Mouse (Mus musculus) cerebellum, adult 2 months (tissue): ENCODE measurements around the gene Nup153. TPM values are rescaled to one million over a fixed set of nuclear protein-coding genes. Genes with fewer than 3 reads are reported as not detected.

Source experiments
- DNase-seq, 2 experiments: peaks; one replicate each; pipeline ENCODE4 v3.0.0; 2021
- H3K27ac ChIP-seq: fragments of 200-500 bp; 2 replicates; pipeline ENCODE4 v1.5.1; 2012; ENCODE audit warnings: low read length, control low read depth, inconsistent platforms; ENCODE audit not compliant: insufficient read depth
- H3K27me3 ChIP-seq: fragments of 200-500 bp; 2 replicates; pipeline ENCODE4 v1.6.1; 2012; ENCODE audit warnings: inconsistent platforms, mild to moderate bottlenecking, low read length, moderate library complexity; ENCODE audit not compliant: control insufficient read depth, insufficient read depth
- H3K4me1 ChIP-seq: fragments of 200-500 bp; 2 replicates; pipeline ENCODE4 v1.6.1; 2011; ENCODE audit warnings: low read length; ENCODE audit not compliant: control insufficient read depth, insufficient read depth
- H3K4me3 ChIP-seq: fragments of 200-500 bp; replicated peaks from 2 replicates; pipeline ENCODE3; 2011; ENCODE audit warnings: mild to moderate bottlenecking, low read depth, low read length, control low read depth; ENCODE audit not compliant: insufficient read depth
- CTCF ChIP-seq: fragments of 200-500 bp; IDR thresholded peaks from 2 replicates; pipeline ENCODE4 v1.5.1; 2011; ENCODE audit warnings: low read depth, mild to moderate bottlenecking, control low read depth, low read length, moderate library complexity, borderline replicate concordance; ENCODE audit not compliant: insufficient read depth
- POLR2A ChIP-seq: fragments of 200-500 bp; IDR thresholded peaks from 2 replicates; pipeline ENCODE4 v1.6.1; 2011; ENCODE audit warnings: low read length, control low read depth, borderline replicate concordance; ENCODE audit not compliant: insufficient read depth
- WGBS: fragments of 180-500 bp; shearing (Covaris S2); methylation state at CpG from one replicate; pipeline ENCODE4 v1.1.7; 2018; 5-methylcytosine and 5-hydroxymethylcytosine counted together
- polyA plus RNA-seq: library from polyadenylated mRNA; depleted of rRNA; stranded (reverse); fragments of >200 nt; gene quantifications from 2 replicates; pipeline ENCODE4 v1.2.3, GENCODE M21; 2012

Gene Nup153
- polyA plus RNA-seq, 1 experiment: 33.8 TPM

DNA sequence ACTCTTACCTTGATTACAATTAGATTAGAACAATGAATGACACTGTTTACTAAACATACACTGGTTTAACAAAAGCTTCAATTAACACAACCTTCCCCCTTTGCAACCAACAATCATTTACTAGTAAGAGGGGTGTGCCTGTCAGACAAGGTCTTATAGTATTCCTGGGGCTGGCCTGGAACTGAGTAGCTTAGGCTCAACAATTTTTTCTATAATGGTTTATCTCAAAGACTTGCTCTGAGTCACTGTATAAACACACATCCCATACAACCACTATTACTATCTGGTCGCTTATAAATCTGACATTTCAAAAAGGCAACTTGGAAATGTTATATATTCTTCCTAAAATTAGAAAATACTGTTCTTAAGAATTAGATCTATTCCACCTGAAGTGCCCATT is 44.4 kb downstream of the Nup153 start:
- Histone ChIP-seq H3K4me1 (peaks cover 8% of the 10 kb centered on the region), H3K27ac (no peak overlapping the region), H3K27me3 (no peaks in the 10 kb centered on the region), H3K4me3 (no peak overlapping the region)
- 75% methylated on average over 1 of the region's 1 CpGs for WGBS
- no peak for DNase-seq
- TF ChIP-seq CTCF (no peak), POLR2A (no peak)

GRCm38 (mm10) chr13:46682921-46683320 is 44.8 kb downstream of the Nup153 start:
- no peak overlapping the region for H3K27ac ChIP-seq
- TF ChIP-seq CTCF: no peak
- no peak for TF ChIP-seq POLR2A
- H3K27me3 ChIP-seq: no peaks in the 10 kb centered on the region
- 13% methylated on average over 2 of the region's 2 CpGs for WGBS
- H3K4me3 ChIP-seq: no peak overlapping the region
- peaks cover 8% of the 10 kb centered on the region for H3K4me1 ChIP-seq
- peak; percentile 49 to 68 for DNase-seq

GRCm38 (mm10) chr13:46677721-46678120 is 50.0 kb downstream of the Nup153 start:
- no peak for TF ChIP-seq CTCF
- TF ChIP-seq POLR2A: no peak
- no peak overlapping the region for H3K4me3 ChIP-seq
- H3K4me1 ChIP-seq: peaks cover 5% of the 10 kb centered on the region; the same call in 1 of the 2 replicates
- H3K27me3 ChIP-seq: no peaks in the 10 kb centered on the region
- WGBS: 82% methylated on average over 4 of the region's 4 CpGs
- no peak overlapping the region for H3K27ac ChIP-seq
- no peak for DNase-seq

- DNase-seq: peak; percentile 49 to 62
- TF ChIP-seq POLR2A (no peak), CTCF (no peak)
- Histone ChIP-seq H3K4me3 (no peak overlapping the region), H3K27me3 (no peaks in the 10 kb centered on the region), H3K4me1 (peaks cover 3% of the 10 kb centered on the region; the same call in 1 of the 2 replicates), H3K27ac (no peak overlapping the region)
- 24% methylated on average over 2 of the region's 2 CpGs for WGBS
Measured at GRCm38 (mm10) chr13:46674601-46675000, 53.1 kb downstream of the Nup153 start.

- no peak for DNase-seq
- Histone ChIP-seq H3K4me3 (peak overlapping the region; percentile 99), H3K27ac (no peak overlapping the region), H3K4me1 (peaks cover 6% of the 10 kb centered on the region; the same call in 1 of the 2 replicates), H3K27me3 (no peaks in the 10 kb centered on the region)
- TF ChIP-seq CTCF (no peak), POLR2A (no peak)
- 49% methylated on average over 9 of the region's 9 CpGs for WGBS
Measured at GRCm38 (mm10) chr13:46670514-46670913, 57.2 kb downstream of the Nup153 start.

DNA sequence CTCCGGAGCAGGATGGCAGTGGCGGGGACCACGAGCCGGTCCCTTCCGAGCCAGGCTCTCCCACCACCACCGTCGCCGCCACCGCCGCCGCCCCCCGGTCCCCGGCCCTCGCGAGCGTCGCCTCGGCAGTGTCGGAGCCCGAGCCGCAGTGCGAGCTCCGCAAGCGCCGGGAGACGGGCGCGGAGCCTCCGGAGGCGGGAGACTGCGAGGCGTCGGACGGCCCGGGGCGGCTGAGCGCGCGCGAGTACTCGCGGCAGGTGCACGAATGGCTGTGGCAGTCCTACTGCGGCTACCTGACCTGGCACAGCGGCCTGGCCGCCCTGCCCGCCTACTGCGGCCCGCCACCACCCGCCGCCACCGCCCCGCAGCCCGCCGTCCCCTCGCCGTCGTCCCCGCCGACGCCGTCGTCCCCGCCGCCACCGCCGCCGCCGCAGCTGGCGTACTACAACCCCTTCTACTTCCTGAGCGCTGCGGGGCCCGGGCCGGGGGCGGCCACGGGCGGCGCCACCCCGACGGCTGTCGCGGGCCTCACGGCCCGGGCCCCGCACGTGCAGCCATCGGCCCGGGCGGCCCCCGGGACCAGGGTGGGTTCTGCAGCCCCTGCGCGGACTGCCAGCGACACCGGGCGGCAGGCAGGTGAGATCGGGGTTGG is 58.0 kb downstream of the Nup153 start:
- peak in 1 of 2 experiments; percentile 36 for DNase-seq
- WGBS: under 1% methylated on average over 93 of the region's 96 CpGs
- H3K27me3 ChIP-seq: no peaks in the 10 kb centered on the region
- no peak for TF ChIP-seq POLR2A
- no peak for TF ChIP-seq CTCF
- H3K4me1 ChIP-seq: peaks cover 3% of the 10 kb centered on the region; the same call in 1 of the 2 replicates
- H3K27ac ChIP-seq: peak overlapping the region; percentile 40; the same call in 1 of the 2 replicates
- H3K4me3 ChIP-seq: peak overlapping the region; percentile 99

- H3K4me3 ChIP-seq: peak within 1 kb of the TSS; percentile 99
- peak; percentile 73 for TF ChIP-seq POLR2A
- TF ChIP-seq CTCF: no peak
- H3K27me3 ChIP-seq: no peaks in the 10 kb centered on the region
- peak; percentile 88 to 94 for DNase-seq
- H3K4me1 ChIP-seq: peaks cover 3% of the 10 kb centered on the region; the same call in 1 of the 2 replicates
- H3K27ac ChIP-seq: peak within 1 kb of the TSS; percentile 98
- WGBS: under 1% methylated on average over 44 of the region's 46 CpGs
Measured at GRCm38 (mm10) chr13:46669048-46669619, 58.6 kb downstream of the Nup153 start, which contains the start of gene Fam8a1. Gene Fam8a1, plus strand, starts transcription at chr13:46669522.
